Mouse (Mus musculus) thymus, adult 2 months (tissue): ENCODE data around the gene Gstcd. TPM values are rescaled to one million over a fixed set of nuclear protein-coding genes. Genes with fewer than 3 reads are reported as not detected.

Source experiments
- DNase-seq: peaks from one replicate; pipeline ENCODE4 v3.0.0; 2021
- H3K27ac ChIP-seq: fragments of 200-500 bp; 2 replicates; pipeline ENCODE4 v1.5.1; 2012; ENCODE audit warnings: low read length, control low read depth; ENCODE audit not compliant: control insufficient read depth, insufficient read depth
- H3K27me3 ChIP-seq: fragments of 200-500 bp; 2 replicates; pipeline ENCODE4 v1.6.1; 2012; ENCODE audit warnings: mild to moderate bottlenecking, low read length, moderate library complexity, mixed read lengths; ENCODE audit not compliant: control insufficient read depth, insufficient read depth
- H3K36me3 ChIP-seq: fragments of 200-500 bp; 2 replicates; pipeline ENCODE4 v1.6.1; 2012; ENCODE audit warnings: mild to moderate bottlenecking, low read length, moderate library complexity; ENCODE audit not compliant: control insufficient read depth, insufficient read depth
- H3K4me1 ChIP-seq: fragments of 200-500 bp; replicated peaks from 2 replicates; pipeline ENCODE4 v1.6.1; 2012; ENCODE audit warnings: low read length; ENCODE audit not compliant: control insufficient read depth, insufficient read depth
- H3K4me3 ChIP-seq: fragments of 200-500 bp; 2 replicates; pipeline ENCODE4 v1.5.1; 2012; ENCODE audit warnings: mild to moderate bottlenecking, low read length, control low read depth, moderate library complexity; ENCODE audit not compliant: control insufficient read depth, insufficient read depth
- CTCF ChIP-seq: fragments of 200-500 bp; IDR thresholded peaks from 2 replicates; pipeline ENCODE4 v1.5.1; 2012; ENCODE audit warnings: mild to moderate bottlenecking, control low read depth, low read length, moderate library complexity, borderline replicate concordance; ENCODE audit not compliant: control insufficient read depth, poor library complexity, insufficient read depth; ENCODE audit errors: extremely low read depth
- POLR2A ChIP-seq: fragments of 200-500 bp; IDR thresholded peaks from 2 replicates; pipeline ENCODE4 v1.6.1; 2012; ENCODE audit warnings: mild to moderate bottlenecking, low read length, control low read depth, moderate library complexity; ENCODE audit not compliant: control insufficient read depth, poor library complexity, insufficient read depth; ENCODE audit errors: extremely low read depth
- WGBS: fragments of 180-500 bp; shearing (Covaris S2); methylation state at CpG from one replicate; pipeline ENCODE4 v1.1.7; 2018; 5-methylcytosine and 5-hydroxymethylcytosine counted together
- polyA plus RNA-seq: library from polyadenylated mRNA; depleted of rRNA; stranded (reverse); fragments of >200 nt; gene quantifications from 2 replicates; pipeline ENCODE4 v1.2.3, GENCODE M21; 2012

Gstcd gene
- polyA plus RNA-seq, 1 experiment, result 6.5 TPM

- no peak for DNase-seq
- peaks cover 44% of the 10 kb centered on the region for H3K36me3 ChIP-seq
- H3K27ac ChIP-seq, result no peak overlapping the region
- no peak overlapping the region for H3K4me3 ChIP-seq
- H3K27me3 ChIP-seq, result no peaks in the 10 kb centered on the region
- no peaks in the 10 kb centered on the region for H3K4me1 ChIP-seq
- WGBS, result 94% methylated on average over 4 of the region's 4 CpGs
- TF ChIP-seq POLR2A, result no peak
- TF ChIP-seq CTCF, result no peak
Measured at GRCm38 (mm10) chr3:133108731-133109130, 16.9 kb upstream of the Gstcd start.

GRCm38 (mm10) chr3:133104436-133104835 is 12.6 kb upstream of the Gstcd start:
- no peak for DNase-seq
- H3K4me3 ChIP-seq, result no peak overlapping the region
- WGBS, result 94% methylated on average over 3 of the region's 3 CpGs
- TF ChIP-seq POLR2A (no peak), CTCF (no peak)
- H3K27me3 ChIP-seq, result no peaks in the 10 kb centered on the region
- no peaks in the 10 kb centered on the region for H3K4me1 ChIP-seq
- H3K27ac ChIP-seq, result no peak overlapping the region
- H3K36me3 ChIP-seq, result peaks cover 70% of the 10 kb centered on the region

- Histone ChIP-seq H3K27me3 (no peaks in the 10 kb centered on the region), H3K4me1 (no peaks in the 10 kb centered on the region), H3K4me3 (no peak overlapping the region), H3K27ac (no peak overlapping the region), H3K36me3 (peaks cover 64% of the 10 kb centered on the region)
- TF ChIP-seq POLR2A (no peak), CTCF (no peak)
- 96% methylated on average over 3 of the region's 3 CpGs for WGBS
- DNase-seq, result no peak
Measured at GRCm38 (mm10) chr3:133103768-133104167, 11.9 kb upstream of the Gstcd start.

GRCm38 (mm10) chr3:133098909-133099308 is 7.1 kb upstream of the Gstcd start:
- Histone ChIP-seq H3K27ac (no peak overlapping the region), H3K36me3 (peaks cover 40% of the 10 kb centered on the region), H3K4me3 (no peak overlapping the region), H3K4me1 (no peaks in the 10 kb centered on the region), H3K27me3 (no peaks in the 10 kb centered on the region)
- 98% methylated on average over 2 of the region's 2 CpGs for WGBS
- TF ChIP-seq POLR2A (no peak), CTCF (no peak)
- no peak for DNase-seq

- no peak overlapping the region for H3K4me3 ChIP-seq
- H3K36me3 ChIP-seq, result peaks cover 34% of the 10 kb centered on the region
- no peaks in the 10 kb centered on the region for H3K4me1 ChIP-seq
- H3K27me3 ChIP-seq, result no peaks in the 10 kb centered on the region
- no peak for DNase-seq
- 97% methylated on average over 4 of the region's 4 CpGs for WGBS
- TF ChIP-seq CTCF (no peak), POLR2A (no peak)
- no peak overlapping the region for H3K27ac ChIP-seq
Measured at GRCm38 (mm10) chr3:133098336-133098735, 6.5 kb upstream of the Gstcd start.

- DNase-seq, result no peak
- WGBS, result 98% methylated on average over 6 of the region's 6 CpGs
- TF ChIP-seq POLR2A, result no peak
- no peak for TF ChIP-seq CTCF
- H3K4me1 ChIP-seq, result no peaks in the 10 kb centered on the region
- H3K36me3 ChIP-seq, result peaks cover 32% of the 10 kb centered on the region
- no peak overlapping the region for H3K4me3 ChIP-seq
- no peak overlapping the region for H3K27ac ChIP-seq
- H3K27me3 ChIP-seq, result no peaks in the 10 kb centered on the region
Measured at GRCm38 (mm10) chr3:133097936-133098335, 6.1 kb upstream of the Gstcd start.

- TF ChIP-seq CTCF (no peak), POLR2A (no peak)
- WGBS, result 92% methylated on average over 1 of the region's 1 CpGs
Measured at GRCm38 (mm10) chr3:133094305-133094704, 2.5 kb upstream of the Gstcd start.

More at GRCm38 (mm10) chr3:133094305-133094704, 2.5 kb upstream of the Gstcd start:
- Histone ChIP-seq H3K36me3 (peaks cover 8% of the 10 kb centered on the region), H3K4me1 (no peaks in the 10 kb centered on the region), H3K27ac (no peak overlapping the region), H3K4me3 (no peak overlapping the region), H3K27me3 (no peaks in the 10 kb centered on the region)
- no peak for DNase-seq
